Mouse (Mus musculus) brain, embryonic 14.5 days (tissue): ENCODE data around the gene Btbd7.

ENCODE experiments used
- CTCF ChIP-seq: fragments of 200-500 bp; IDR thresholded peaks from 2 replicates; pipeline ENCODE4 v1.5.1; 2012; ENCODE audit warnings: inconsistent platforms, mild to moderate bottlenecking, moderate library complexity, borderline replicate concordance; ENCODE audit not compliant: insufficient read depth, insufficient read length; ENCODE audit errors: extremely low read depth
- POLR2A ChIP-seq: fragments of 200-500 bp; IDR thresholded peaks from 2 replicates; pipeline ENCODE4 v1.6.1; 2012; ENCODE audit warnings: mild to moderate bottlenecking, inconsistent platforms, borderline replicate concordance; ENCODE audit not compliant: poor library complexity, insufficient read depth, insufficient read length, severe bottlenecking; ENCODE audit errors: extremely low read depth

DNA sequence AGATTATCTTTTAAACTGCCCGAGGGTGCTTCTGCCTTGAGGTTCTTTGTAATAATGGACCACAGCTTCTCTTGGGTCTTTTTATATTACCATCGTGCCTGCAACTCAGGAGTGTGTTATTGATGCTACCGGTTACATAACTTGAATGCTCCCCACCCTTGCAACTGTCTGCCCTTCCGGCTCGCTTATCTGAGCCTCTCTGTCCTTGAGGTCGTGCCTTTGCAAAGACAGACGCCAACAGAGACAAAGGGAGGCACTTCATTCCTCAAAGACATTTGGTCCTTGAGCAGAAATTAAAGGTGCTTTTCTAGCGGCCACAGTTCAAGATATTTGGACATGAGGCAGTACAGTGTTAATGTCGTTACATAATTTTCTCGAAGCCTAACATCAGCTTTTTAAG, 9.1 kb upstream of the Btbd7 start:
- no peak for TF ChIP-seq CTCF
- TF ChIP-seq POLR2A: no peak
